Mouse (Mus musculus) cerebellum, adult 2 months (tissue): ENCODE measurements around the gene Dixdc1.

ENCODE experiments used
- CTCF ChIP-seq: fragments of 200-500 bp; IDR thresholded peaks from 2 replicates; pipeline ENCODE4 v1.5.1; 2011; ENCODE audit warnings: low read depth, mild to moderate bottlenecking, control low read depth, low read length, moderate library complexity, borderline replicate concordance; ENCODE audit not compliant: insufficient read depth
- POLR2A ChIP-seq: fragments of 200-500 bp; IDR thresholded peaks from 2 replicates; pipeline ENCODE4 v1.6.1; 2011; ENCODE audit warnings: low read length, control low read depth, borderline replicate concordance; ENCODE audit not compliant: insufficient read depth

DNA sequence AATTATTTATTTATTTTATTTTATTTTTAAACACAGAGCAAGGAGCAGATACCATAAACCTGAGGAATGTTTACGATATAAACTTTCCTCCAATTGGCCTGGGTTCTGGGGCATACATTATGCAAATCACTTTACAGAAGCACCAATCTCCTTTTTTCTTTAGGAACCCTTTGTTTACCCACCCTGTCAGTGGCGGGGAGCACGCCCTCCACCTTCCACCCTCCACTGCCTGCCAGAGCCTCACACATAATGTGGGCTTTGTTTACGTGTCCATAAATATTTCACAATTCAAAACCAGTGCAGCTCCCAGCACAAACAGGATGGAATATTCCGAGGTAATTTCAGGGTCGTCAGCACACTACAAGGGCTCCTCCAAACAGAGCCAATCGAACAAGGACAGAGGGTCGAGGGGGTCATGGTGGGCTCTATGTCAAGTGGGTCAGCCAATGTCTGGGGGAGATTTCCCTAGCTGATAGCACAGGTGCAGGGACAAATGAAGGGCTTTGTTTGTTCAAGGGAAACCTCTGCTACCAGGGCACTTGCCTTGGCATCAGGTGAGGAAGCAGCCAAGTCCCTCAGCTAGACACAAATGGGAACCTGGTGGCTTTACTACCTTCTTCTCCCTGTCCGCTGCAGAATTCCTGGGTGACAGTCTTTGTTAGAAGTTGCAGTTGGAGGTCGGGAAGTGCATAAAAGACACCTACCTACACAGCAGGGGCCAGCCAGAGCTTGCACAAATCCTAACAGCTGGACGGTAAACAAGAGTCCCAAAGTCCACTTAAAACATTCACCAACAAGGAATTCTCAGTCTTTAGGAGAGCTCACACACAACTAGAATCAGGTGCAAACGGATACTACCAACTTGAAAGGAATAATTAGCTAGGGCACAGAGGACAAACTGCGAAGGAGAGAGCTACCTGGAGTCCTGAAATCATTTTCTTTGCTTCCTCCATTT, 46.4 kb downstream of the Dixdc1 start:
- TF ChIP-seq POLR2A (no peak), CTCF (no peak)
